Mouse (Mus musculus): ENCODE results near the gene Etfa.

The Etfa gene

GRCm38 (mm10) chr9:55423451-55424424 lies 88.3 kb downstream of the Etfa start:
- DNase-seq (ENCODE audit: low read depth, low spot score): no peak

- DNase-seq (ENCODE audit: low read depth, low spot score): no peak
These were observed 90.3 kb downstream of the Etfa start for GRCm38 (mm10) chr9:55421786-55422185.

GRCm38 (mm10) chr9:55411154-55411553 lies 100.9 kb downstream of the Etfa start:
- no peak for DNase-seq (ENCODE audit: low read depth, low spot score)

GRCm38 (mm10) chr9:55410430-55410829 lies 101.6 kb downstream of the Etfa start:
- DNase-seq (ENCODE audit: low read depth, low spot score): no peak

GRCm38 (mm10) chr9:55409833-55410232 lies 102.2 kb downstream of the Etfa start:
- DNase-seq (ENCODE audit: low read depth, low spot score): no peak

- DNase-seq (ENCODE audit: low read depth, low spot score): no peak
These were observed 103.2 kb downstream of the Etfa start for GRCm38 (mm10) chr9:55408851-55409250.

- DNase-seq (ENCODE audit: low read depth, low spot score): no peak
These were observed 105.3 kb downstream of the Etfa start for GRCm38 (mm10) chr9:55406773-55407172.

- DNase-seq (ENCODE audit: low read depth, low spot score): no peak
These were observed 106.9 kb downstream of the Etfa start for GRCm38 (mm10) chr9:55404976-55405702.

Measured in forelimb bud, embryonic 11.5 days (tissue).